Mouse (Mus musculus): ENCODE measurements around the gene Slc29a2.

Gene Slc29a2

DNA sequence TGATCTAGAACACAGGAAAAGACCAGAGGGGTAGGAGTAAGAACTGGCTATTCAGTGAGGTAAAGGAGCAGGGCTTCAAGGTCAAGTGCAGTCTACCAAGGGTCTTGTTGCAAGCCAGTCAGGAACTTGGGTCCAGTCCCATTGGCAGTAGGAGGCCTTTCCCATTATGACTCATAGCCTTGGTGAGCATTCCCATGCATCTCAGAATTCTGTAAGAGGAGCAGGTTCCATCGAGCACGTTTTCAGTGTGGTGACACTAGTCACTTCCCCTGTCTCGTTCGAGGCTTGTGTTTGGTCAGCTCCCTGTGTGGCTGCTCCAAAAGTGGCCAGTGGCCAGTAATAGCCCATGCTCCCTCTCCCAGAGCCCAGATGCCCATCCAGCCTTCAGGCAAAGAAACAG is 21.9 kb downstream of the Slc29a2 start:
- no peak for DNase-seq (ENCODE audit: low read depth, low spot score)
- Histone ChIP-seq H3K27me3 (ENCODE audit: control insufficient read depth, insufficient read depth, low read length, poor library complexity, severe bottlenecking) (no peaks in the 10 kb centered on the region), H3K36me3 (ENCODE audit: control insufficient read depth, insufficient read depth, low read length, poor library complexity, severe bottlenecking) (peaks cover 14% of the 10 kb centered on the region)

DNA sequence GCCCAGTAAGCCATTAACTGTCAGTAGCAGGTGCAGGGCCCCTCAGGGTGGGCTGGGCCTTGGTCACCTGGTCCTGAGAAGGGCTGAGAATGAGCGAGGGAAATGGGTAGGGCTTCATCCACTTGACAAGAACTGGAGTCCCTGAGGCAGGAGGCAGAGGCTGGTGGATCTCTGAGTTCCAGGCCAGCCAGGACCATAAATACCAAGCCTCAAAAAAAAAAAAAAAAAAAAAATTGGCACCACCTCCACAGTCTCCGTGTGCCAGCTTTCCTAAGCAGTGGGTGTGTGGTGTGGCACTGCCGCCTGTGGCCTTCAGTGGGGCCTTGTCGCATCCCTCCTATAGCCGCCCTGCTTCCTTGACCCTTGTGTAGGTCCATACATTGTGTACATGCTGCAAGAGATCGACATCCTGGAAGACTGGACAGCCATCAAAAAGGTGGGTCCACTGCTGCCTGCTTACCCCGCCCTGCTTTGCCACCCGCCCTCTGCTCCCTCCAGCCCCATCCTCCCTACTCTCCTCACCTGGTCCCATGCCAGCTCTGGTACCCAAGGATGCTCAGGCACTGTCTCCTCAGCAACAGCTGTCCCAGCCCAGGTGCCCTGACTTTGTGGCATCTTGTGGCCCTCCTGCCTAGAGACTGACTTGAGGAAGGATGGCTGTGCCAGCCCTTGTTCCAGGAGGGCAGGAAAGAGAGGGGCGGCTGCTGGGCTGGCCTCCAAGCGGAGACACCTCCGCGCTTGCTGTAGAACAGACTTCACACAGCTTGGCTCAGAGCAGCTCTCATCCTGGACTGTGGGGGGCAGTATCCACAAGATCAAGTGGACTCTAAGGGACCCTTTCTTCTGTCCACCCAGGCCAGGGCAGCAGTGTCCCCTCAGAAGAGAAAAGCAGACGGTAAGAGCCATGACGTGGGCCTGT is 24.7 kb downstream of the Slc29a2 start:
- no peak for DNase-seq (ENCODE audit: low read depth, low spot score)
- Histone ChIP-seq H3K36me3 (ENCODE audit: control insufficient read depth, insufficient read depth, low read length, poor library complexity, severe bottlenecking) (peaks cover 14% of the 10 kb centered on the region), H3K27me3 (ENCODE audit: control insufficient read depth, insufficient read depth, low read length, poor library complexity, severe bottlenecking) (no peaks in the 10 kb centered on the region)

DNA sequence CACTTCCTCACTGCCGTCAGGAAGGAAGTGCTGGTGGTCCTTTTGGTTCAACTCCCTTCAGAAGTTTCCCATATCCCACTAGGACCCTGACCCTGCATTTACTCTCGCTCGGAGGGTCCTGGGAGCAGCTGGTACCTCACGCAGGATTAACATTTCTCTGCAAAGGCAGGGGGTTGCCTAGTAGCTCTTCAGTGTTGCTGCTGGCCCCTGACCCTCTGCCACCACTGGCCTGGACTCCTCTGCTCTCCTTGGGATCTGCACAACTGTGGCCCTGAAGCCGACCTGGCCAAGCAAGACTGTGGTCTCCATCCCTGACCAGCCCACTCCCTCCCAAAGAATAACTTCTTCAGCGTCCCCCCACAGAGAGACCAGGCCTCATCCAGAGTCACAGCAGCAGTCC is 25.7 kb downstream of the Slc29a2 start:
- Histone ChIP-seq H3K27me3 (ENCODE audit: control insufficient read depth, insufficient read depth, low read length, poor library complexity, severe bottlenecking) (no peaks in the 10 kb centered on the region), H3K36me3 (ENCODE audit: control insufficient read depth, insufficient read depth, low read length, poor library complexity, severe bottlenecking) (peaks cover 14% of the 10 kb centered on the region)
- DNase-seq (ENCODE audit: low read depth, low spot score), result no peak

DNA sequence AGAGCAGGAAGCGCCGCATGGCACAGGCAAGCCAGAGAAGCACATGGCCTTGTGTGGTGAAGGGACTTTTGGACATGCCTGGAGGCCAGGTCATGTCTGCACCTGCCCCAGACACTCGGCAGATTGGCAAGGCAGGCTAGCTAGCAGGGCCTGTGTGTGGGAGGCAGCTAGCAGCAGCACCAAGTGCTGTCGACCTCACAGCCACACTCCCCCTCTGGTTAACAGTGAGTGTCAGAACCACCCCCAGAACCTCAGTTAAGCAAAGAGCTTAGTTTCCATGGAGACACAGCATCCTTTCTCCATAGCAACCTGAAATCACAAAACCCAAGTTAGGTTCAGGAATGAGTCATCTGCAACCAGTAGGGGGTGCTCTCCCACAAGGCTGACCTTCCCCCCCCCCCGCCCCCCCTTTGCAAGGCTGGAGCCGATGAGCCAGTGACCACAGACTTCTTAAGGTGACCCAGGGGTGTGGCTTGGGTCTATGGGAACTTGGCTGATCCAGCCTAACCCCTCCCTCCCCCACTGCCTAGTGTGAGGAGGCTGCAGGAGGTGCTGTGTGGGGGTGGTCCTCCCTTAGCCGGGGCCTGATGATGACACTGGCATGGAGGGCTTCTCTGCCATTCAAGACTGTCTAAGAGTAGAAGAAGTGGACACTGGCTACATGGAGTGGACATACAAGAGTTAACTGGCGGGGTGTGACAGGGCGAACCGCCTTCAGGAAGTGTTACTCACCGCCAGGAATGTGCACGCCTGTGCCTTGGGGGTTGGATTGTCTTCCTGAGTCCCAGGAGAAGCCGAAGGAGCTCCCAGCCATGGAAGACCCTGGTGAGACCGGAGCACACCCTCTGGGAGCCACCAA is 26.6 kb downstream of the Slc29a2 start, which contains the start of gene Rin1:
Gene Rin1 (plus strand): TSS at position 435 of the 859 bp plus-strand sequence.
- H3K36me3 ChIP-seq (ENCODE audit: control insufficient read depth, insufficient read depth, low read length, poor library complexity, severe bottlenecking), result peaks cover 12% of the 10 kb centered on the region
- H3K27me3 ChIP-seq (ENCODE audit: control insufficient read depth, insufficient read depth, low read length, poor library complexity, severe bottlenecking), result no peaks in the 10 kb centered on the region
- peak; percentile 66 for DNase-seq (ENCODE audit: low read depth, low spot score)

DNA sequence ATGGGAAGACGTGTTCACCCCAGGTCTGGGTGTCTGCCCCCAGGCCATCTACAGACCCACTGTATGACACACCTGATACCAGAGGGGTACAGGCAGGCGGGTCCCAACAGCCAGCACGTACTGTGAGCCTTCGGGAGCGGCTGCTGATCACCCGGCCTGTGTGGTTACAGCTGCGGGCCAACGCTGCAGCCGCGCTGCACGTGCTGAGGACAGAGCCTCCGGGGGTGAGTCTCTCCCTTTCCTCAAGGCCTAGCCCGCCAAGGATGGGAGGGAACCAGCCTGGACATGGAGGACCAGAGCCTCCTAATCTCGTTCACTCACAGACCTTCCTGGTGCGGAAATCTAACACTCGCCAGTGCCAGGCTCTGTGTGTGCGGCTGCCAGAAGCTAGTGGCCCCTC is 27.4 kb downstream of the Slc29a2 start:
- DNase-seq (ENCODE audit: low read depth, low spot score), result no peak
- H3K27me3 ChIP-seq (ENCODE audit: control insufficient read depth, insufficient read depth, low read length, poor library complexity, severe bottlenecking), result no peaks in the 10 kb centered on the region
- peaks cover 10% of the 10 kb centered on the region for H3K36me3 ChIP-seq (ENCODE audit: control insufficient read depth, insufficient read depth, low read length, poor library complexity, severe bottlenecking)

DNA sequence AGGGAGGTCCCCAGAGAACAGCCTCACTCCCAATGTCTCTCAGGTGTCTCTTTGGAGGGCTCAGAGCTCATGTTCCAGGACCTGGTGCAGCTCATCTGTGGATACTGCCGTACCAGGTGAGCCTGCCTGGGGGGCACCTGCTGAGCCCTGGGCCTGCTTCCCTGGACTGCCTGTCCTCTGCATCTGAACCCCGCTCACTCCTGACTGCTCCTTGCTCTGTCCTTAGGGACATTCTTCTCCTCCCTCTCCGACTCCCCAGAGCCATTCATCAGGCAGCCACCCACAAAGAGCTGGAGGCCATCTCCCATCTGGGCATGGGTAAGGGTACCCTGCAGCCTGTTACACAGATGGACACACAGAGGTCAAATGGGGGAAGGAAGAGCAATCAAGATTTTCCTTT is 27.9 kb downstream of the Slc29a2 start:
- Histone ChIP-seq H3K36me3 (ENCODE audit: control insufficient read depth, insufficient read depth, low read length, poor library complexity, severe bottlenecking) (peaks cover 9% of the 10 kb centered on the region), H3K27me3 (ENCODE audit: control insufficient read depth, insufficient read depth, low read length, poor library complexity, severe bottlenecking) (no peaks in the 10 kb centered on the region)
- no peak for DNase-seq (ENCODE audit: low read depth, low spot score)

DNA sequence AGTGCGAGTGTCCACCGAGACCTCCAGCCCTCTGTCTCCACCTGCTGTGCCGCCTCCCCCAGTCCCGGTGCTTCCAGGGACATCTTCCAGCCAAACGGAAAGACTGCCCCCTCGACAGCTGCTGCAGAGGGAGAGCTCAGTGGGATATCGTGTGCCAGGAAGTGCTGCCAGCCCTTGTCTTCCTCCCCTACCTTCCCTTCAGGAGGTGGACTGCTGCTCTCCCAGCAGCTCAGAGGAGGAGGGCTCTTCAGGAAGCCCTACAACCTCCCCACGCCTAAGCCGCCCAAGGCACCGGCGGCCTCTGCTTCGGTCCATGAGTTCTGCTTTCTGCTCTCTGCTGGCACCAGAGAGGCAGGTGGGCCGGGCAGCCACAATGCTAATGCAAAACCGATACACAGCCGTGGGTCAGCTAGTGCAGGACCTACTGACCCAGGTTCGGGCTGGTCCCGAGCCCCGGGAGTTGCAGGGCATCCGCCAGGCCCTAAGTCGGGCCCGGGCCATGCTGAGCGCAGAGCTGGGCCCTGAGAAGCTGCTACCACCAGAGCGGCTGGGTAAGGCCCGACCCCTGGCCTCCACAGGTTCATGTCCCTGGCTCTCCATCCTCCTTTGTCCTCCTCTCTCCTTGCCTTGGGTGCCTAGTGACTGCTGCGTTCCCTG is 28.6 kb downstream of the Slc29a2 start:
- DNase-seq (ENCODE audit: low read depth, low spot score), result no peak
- H3K36me3 ChIP-seq (ENCODE audit: control insufficient read depth, insufficient read depth, low read length, poor library complexity, severe bottlenecking), result peaks cover 4% of the 10 kb centered on the region; the same call in 1 of the 2 replicates
- no peaks in the 10 kb centered on the region for H3K27me3 ChIP-seq (ENCODE audit: control insufficient read depth, insufficient read depth, low read length, poor library complexity, severe bottlenecking)

DNA sequence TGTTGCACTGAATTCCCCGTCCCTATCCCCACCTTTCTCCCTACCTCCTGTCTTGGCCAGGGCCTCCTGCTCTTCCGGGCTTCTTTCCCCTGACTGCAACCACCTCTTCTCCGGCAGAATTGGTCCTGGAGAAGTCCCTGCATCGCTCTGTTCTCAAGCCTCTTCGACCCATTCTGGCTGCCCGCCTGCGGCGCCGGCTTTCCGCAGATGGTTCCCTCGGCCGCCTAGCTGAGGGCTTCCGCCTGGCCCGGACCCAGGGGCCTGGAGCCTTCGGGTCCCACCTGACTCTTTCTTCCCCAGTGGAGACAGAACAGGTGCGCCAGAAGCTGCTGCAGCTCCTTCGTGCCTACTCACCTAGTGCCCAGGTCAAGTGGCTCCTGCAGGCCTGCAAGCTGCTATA is 29.2 kb downstream of the Slc29a2 start:
- Histone ChIP-seq H3K36me3 (ENCODE audit: control insufficient read depth, insufficient read depth, low read length, poor library complexity, severe bottlenecking) (no peaks in the 10 kb centered on the region), H3K27me3 (ENCODE audit: control insufficient read depth, insufficient read depth, low read length, poor library complexity, severe bottlenecking) (no peaks in the 10 kb centered on the region)
- DNase-seq (ENCODE audit: low read depth, low spot score), result no peak

DNA sequence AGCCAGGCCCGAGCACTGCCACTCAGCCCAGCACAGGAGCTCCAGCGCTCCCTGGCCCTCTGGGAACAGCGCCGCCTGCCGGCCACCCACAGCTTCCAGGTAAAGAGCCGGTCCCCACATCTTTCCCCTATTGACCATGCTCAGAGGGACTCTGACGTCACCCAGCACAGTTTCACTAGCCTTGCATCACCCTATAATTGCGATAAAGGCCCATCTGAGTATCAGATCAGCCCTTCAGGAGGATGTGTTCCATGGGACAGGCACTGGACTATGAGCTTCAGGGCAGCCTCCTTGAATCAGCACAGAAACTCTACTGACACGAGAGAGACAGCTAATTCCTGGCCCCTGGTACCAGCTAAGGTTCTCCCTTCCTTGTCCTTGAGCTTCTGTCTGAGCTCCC is 30.2 kb downstream of the Slc29a2 start:
- Histone ChIP-seq H3K36me3 (ENCODE audit: control insufficient read depth, insufficient read depth, low read length, poor library complexity, severe bottlenecking) (no peaks in the 10 kb centered on the region), H3K27me3 (ENCODE audit: control insufficient read depth, insufficient read depth, low read length, poor library complexity, severe bottlenecking) (no peaks in the 10 kb centered on the region)
- peak; percentile 66 for DNase-seq (ENCODE audit: low read depth, low spot score)

DNA sequence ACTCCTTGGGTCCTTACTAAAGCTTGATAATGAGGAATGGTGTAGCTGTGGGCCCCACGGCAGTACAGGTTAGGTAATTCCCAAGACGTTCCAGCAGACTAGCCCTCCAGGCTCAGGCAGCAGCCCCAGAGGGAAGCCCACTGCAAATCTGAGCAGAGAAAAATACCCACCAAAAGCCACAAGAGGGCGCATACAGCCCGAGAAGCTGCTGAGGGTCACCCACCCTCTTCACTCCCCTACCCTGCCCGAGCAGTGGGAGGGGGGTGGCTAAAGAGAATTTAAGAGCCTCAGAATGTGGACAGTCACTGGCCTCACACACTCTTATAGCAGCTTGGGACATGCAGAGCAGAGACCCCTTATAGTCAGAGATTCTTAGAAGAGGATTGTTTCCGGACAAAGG is 32.6 kb downstream of the Slc29a2 start:
- Histone ChIP-seq H3K36me3 (ENCODE audit: control insufficient read depth, insufficient read depth, low read length, poor library complexity, severe bottlenecking) (no peaks in the 10 kb centered on the region), H3K27me3 (ENCODE audit: control insufficient read depth, insufficient read depth, low read length, poor library complexity, severe bottlenecking) (no peaks in the 10 kb centered on the region)
- peak; percentile 56 for DNase-seq (ENCODE audit: low read depth, low spot score)

DNA sequence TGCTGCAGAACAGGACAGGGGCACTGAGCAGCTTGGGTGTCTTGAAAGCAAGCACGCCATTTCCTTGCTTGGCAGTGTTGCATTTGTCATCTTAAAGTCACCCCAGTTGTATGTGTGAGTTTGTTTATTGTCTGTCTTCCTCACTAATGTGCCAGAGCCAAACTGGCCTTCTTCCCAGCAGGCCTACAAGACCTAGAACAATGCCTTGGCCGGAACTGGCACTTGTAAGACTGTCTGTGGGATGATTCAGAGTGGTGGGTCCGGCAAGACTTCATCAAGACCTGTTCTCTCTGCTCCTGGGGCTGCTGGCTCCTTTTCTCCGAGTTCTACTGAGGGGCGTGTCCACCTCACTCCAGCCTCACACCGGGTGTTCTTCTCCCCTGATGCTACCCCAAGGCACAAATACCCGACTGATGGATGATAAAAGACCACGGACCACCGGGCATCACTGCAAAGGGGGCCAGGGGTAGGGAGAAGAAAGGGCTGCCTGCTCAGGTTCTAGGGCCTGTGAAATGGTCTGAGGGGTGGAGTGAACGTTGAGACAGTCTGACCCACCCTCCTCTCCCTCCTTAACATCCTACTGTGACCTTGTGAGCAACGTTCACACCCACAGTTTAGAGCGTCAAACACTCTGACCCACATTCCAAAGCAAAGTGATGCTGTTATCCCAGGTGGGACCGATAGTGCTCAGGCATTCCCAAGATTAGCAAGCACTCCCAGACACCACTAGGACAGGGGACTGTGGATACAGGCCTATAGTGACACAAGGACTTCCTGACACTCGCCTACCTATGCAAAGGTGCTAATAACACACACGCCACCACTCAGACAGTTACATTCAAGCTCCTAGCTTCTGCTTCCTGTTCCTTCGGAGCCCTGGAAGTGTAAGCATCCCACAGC is 34.5 kb downstream of the Slc29a2 start:
- no peaks in the 10 kb centered on the region for H3K27me3 ChIP-seq (ENCODE audit: control insufficient read depth, insufficient read depth, low read length, poor library complexity, severe bottlenecking)
- no peak for DNase-seq (ENCODE audit: low read depth, low spot score)
- H3K36me3 ChIP-seq (ENCODE audit: control insufficient read depth, insufficient read depth, low read length, poor library complexity, severe bottlenecking), result no peaks in the 10 kb centered on the region

DNA sequence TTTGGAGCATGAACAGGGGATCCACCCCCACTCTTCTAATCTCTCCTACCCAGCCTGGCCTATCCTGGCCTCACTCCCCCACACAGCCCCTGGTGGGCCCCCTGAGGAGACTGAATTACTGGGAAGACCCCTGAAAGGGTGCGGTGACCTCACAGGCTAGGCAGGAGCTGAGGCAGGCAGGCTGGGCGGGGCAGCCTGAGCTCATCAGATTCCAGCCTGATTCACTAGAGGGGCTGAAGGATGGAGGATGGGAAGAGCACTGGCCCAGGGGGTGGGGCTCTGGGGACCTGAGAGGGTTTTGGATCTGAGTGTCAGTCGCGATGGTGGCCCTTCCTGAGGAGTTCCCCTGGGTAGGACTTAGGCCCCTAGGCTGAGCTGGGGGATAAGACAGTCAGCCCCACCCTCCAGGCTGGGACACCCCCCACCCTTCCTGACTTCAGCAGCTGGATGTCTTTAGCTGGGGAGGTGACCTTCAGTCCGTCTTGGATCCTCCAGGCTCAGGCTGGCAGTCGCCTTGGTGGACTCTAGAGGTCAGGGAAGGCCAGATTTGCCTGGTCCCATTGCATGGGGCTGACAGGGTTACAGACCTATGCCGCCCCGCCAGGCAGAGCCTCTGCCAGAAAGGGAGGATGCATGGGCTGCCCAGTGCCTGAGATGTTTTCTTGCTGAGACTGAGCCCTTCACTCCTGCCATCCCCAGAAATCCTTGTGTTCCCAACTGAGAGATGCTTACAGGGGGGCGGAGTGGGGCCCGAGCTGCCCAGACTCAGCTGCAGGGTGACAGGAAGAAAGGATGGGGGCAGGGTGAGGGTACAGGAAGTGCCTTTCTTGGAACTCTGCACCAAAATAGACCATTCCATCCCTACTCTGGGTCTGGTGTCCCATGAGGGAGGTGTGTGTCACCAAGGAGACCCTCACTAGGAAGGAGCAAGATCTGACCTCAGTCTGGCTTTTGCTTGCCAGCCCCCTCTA is 35.4 kb downstream of the Slc29a2 start:
- Histone ChIP-seq H3K36me3 (ENCODE audit: control insufficient read depth, insufficient read depth, low read length, poor library complexity, severe bottlenecking) (no peaks in the 10 kb centered on the region), H3K27me3 (ENCODE audit: control insufficient read depth, insufficient read depth, low read length, poor library complexity, severe bottlenecking) (no peaks in the 10 kb centered on the region)
- DNase-seq (ENCODE audit: low read depth, low spot score), result no peak

Data from splenic B cell, adult 2 months (primary cell).